Mouse (Mus musculus) liver, adult 2 months (tissue): ENCODE results near the gene Taok1.
"Not testable (repeated sequence)": the region's sequence is repeated elsewhere in the genome, so short reads cannot be mapped to it uniquely, and the experiment has no call there.

Experiments used
- CTCF ChIP-seq: fragments of 200-500 bp; IDR thresholded peaks from 2 replicates; pipeline ENCODE4 v1.5.1; 2011; ENCODE audit warnings: low read depth, low read length, control low read depth
- POLR2A ChIP-seq: fragments of 200-500 bp; IDR thresholded peaks from 2 replicates; pipeline ENCODE4 v1.6.1; 2011; ENCODE audit warnings: low read length, control low read depth; ENCODE audit not compliant: insufficient read depth; ENCODE audit errors: extremely low read depth

DNA sequence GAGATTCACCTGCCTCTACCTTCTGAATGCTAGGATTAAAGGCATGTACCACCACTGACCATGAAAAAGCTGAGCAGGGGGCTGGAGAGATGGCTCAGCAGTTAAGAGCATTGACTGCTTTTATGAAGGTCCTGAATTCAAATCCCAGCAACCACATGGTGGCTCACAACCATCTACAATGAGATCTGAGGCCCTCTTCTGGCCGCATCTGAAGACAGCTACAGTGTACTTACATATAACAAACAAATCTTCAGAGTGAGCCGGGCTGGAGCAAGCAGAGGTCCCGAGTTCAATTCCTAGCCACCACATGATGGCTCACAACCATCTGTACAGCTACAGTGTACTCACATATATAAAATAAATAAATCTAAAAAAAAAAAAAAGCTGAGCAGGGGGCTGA, 79.2 kb downstream of the Taok1 start:
- not testable (repeated sequence) for TF ChIP-seq POLR2A, CTCF
